Mouse (Mus musculus): ENCODE data around the gene Kdelr2. TPM values are rescaled to one million over a fixed set of nuclear protein-coding genes. Genes with fewer than 3 reads are reported as not detected.
A peak's percentile ranks its signal among the peaks of the same experiment; 100 is the strongest.

Gene Kdelr2
- polyA plus RNA-seq, 1 experiment from 2014 or later = 345 TPM

DNA sequence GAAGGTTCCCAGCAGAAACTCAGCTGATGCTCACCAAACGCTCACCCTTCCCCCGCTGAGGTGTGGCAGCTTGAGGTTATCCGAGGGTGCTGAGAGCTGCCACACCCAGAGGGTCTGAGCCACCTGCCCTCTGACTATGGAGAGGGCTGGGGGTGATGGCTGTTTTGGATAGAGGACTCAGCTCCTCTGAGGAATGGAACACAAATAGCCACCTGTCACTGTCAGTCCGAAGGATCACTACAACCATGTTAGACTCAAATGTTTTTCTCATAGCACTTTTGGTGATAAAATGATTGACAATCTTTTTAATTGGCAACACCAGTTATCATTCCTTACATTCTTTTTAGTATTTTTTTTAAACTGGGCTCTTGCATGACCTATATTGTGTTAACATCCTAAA is 17.8 kb downstream of the Kdelr2 start:
- no peak overlapping the region for H3K4me3 ChIP-seq (ENCODE audit: low read length)
- no peaks in the 10 kb centered on the region for H3K4me1 ChIP-seq (ENCODE audit: control insufficient read depth, insufficient read depth, low read length)
- no peak for ATAC-seq
- H3K4me2 ChIP-seq (ENCODE audit: low read depth, low read length) = no peak overlapping the region
- H3K27me3 ChIP-seq (replicated peaks; ENCODE audit: control insufficient read depth, insufficient read depth, low read length) = no peaks in the 10 kb centered on the region
- no peaks in the 10 kb centered on the region for H3K9me3 ChIP-seq (ENCODE audit: control insufficient read depth, low read length)
- H3K27ac ChIP-seq (ENCODE audit: low read length) = no peak overlapping the region
- no peak overlapping the region for H3K9ac ChIP-seq (ENCODE audit: low read depth, low read length)
- WGBS = 77% methylated on average over 4 of the region's 4 CpGs
- H3K36me3 ChIP-seq (ENCODE audit: control insufficient read depth, insufficient read depth, low read length) = peaks cover 29% of the 10 kb centered on the region

DNA sequence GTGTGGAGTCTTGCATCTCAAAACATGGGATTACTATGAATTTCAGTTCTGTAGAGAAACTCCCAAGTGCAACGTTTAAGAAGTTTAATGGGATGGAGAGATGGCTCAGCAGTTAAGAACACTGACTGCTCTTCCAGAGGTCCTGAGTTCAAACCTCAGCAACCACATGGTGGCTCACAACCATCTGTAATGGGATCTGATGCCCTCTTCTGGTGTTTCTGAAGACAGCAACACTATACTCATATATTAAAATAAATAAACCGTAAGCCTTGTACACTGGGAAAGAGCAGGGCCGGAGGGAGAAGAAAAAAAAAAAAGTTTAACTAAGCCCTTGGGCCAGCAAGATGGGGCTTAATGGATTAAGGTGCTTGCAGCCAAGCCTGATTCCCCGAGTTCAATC is 19.4 kb downstream of the Kdelr2 start:
- no peak overlapping the region for H3K4me2 ChIP-seq (ENCODE audit: low read depth, low read length)
- H3K9me3 ChIP-seq (ENCODE audit: control insufficient read depth, low read length) = no peaks in the 10 kb centered on the region
- H3K4me3 ChIP-seq (ENCODE audit: low read length) = no peak overlapping the region
- H3K4me1 ChIP-seq (ENCODE audit: control insufficient read depth, insufficient read depth, low read length) = no peaks in the 10 kb centered on the region
- H3K9ac ChIP-seq (ENCODE audit: low read depth, low read length) = no peak overlapping the region
- 74% methylated on average over 4 of the region's 4 CpGs for WGBS
- H3K27me3 ChIP-seq (replicated peaks; ENCODE audit: control insufficient read depth, insufficient read depth, low read length) = no peaks in the 10 kb centered on the region
- H3K27ac ChIP-seq (ENCODE audit: low read length) = no peak overlapping the region
- ATAC-seq = no peak
- peaks cover 25% of the 10 kb centered on the region for H3K36me3 ChIP-seq (ENCODE audit: control insufficient read depth, insufficient read depth, low read length)

DNA sequence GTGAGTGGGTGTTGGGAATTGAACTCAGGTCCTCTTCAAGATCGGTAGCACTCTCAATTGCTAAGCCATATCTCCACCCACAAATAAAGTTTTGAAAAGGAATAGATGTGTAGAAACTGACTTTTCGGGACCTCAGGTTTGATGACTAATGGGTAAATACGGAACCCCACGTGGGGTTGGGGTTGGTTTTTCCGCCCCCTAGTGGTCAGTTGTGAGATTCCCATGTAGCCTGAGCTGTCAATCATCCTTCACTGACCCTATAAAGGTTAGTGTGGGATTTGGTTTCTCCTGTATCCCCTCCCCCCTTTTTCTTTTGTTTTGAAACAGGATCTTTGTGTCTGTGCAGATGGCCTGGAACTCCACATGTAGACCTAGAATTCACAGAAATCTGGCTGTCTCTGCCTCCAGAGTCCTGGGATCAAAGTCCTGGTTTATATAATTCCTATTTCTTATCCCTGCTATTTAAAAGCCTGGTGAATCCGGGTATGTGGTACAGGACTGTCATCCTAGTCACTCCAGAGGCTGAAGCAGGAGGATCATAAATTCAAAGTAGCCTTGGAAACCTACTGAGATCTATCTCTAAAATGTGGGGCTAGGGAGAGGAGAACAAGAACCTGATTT is 20.4 kb downstream of the Kdelr2 start:
- Histone ChIP-seq H3K4me3 (ENCODE audit: low read length) (no peak overlapping the region), H3K9ac (ENCODE audit: low read depth, low read length) (no peak overlapping the region), H3K4me2 (ENCODE audit: low read depth, low read length) (no peak overlapping the region), H3K27me3 (replicated peaks; ENCODE audit: control insufficient read depth, insufficient read depth, low read length) (no peaks in the 10 kb centered on the region), H3K9me3 (ENCODE audit: control insufficient read depth, low read length) (no peaks in the 10 kb centered on the region), H3K27ac (ENCODE audit: low read length) (no peak overlapping the region), H3K4me1 (ENCODE audit: control insufficient read depth, insufficient read depth, low read length) (no peaks in the 10 kb centered on the region), H3K36me3 (ENCODE audit: control insufficient read depth, insufficient read depth, low read length) (peaks cover 19% of the 10 kb centered on the region)
- peak; percentile 65; the same call in 1 of the 2 replicates for ATAC-seq
- 19% methylated on average over 6 of the region's 6 CpGs for WGBS

DNA sequence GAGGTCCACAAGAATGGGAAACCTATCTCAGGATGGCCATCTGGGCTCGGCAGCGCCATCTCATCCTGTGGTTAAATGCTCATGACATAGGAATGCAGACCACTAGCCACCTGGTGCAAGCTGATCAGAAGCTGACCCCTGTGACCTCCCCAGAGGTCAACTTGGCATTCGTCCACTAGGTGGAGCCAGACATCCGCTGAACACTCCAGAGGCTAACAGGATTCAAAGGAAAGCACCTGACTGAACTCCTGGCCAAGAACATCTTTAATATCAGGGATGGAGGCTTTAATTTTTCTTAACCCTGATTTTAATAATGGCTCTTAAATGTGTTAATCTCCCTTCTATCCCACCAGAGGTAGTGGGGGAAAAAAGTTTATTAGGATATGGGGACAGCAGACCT is 30.8 kb downstream of the Kdelr2 start:
- Histone ChIP-seq H3K27ac (ENCODE audit: low read length) (no peak overlapping the region), H3K4me2 (ENCODE audit: low read depth, low read length) (no peak overlapping the region), H3K9me3 (ENCODE audit: control insufficient read depth, low read length) (no peaks in the 10 kb centered on the region), H3K9ac (ENCODE audit: low read depth, low read length) (no peak overlapping the region), H3K27me3 (replicated peaks; ENCODE audit: control insufficient read depth, insufficient read depth, low read length) (no peaks in the 10 kb centered on the region), H3K4me3 (ENCODE audit: low read length) (no peak overlapping the region), H3K36me3 (ENCODE audit: control insufficient read depth, insufficient read depth, low read length) (no peaks in the 10 kb centered on the region), H3K4me1 (ENCODE audit: control insufficient read depth, insufficient read depth, low read length) (no peaks in the 10 kb centered on the region)
- ATAC-seq = no peak
- 6% methylated on average over 4 of the region's 4 CpGs for WGBS

DNA sequence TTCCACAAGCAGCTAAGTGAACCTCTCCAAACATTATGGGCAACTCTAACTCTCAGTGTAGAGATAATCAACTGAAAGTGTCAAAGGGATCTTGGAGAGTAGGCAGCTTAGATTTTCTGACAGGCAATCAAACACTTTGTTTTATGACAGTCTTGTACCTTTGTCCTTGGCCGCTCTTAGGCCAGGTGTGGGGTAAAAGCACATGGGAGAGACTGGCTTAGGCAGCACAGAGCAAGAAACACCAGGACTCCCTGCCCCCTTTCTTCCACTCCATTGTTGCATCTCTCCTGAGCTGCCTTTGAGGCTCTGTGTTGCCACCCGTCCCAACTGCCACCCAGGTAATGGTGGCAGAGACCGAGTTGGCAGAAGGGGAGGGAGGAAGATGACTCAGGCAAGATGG is 37.7 kb downstream of the Kdelr2 start:
- peak; percentile 84 for ATAC-seq
- H3K4me3 ChIP-seq (ENCODE audit: low read length) = no peak overlapping the region
- no peak overlapping the region for H3K9ac ChIP-seq (ENCODE audit: low read depth, low read length)
- H3K4me2 ChIP-seq (ENCODE audit: low read depth, low read length) = no peak overlapping the region
- 66% methylated on average over 3 of the region's 3 CpGs for WGBS
- H3K36me3 ChIP-seq (ENCODE audit: control insufficient read depth, insufficient read depth, low read length) = no peaks in the 10 kb centered on the region
- peak overlapping the region; percentile 2; the same call in 1 of the 2 replicates for H3K27ac ChIP-seq (ENCODE audit: low read length)
- H3K27me3 ChIP-seq (replicated peaks; ENCODE audit: control insufficient read depth, insufficient read depth, low read length) = no peaks in the 10 kb centered on the region
- H3K9me3 ChIP-seq (ENCODE audit: control insufficient read depth, low read length) = no peaks in the 10 kb centered on the region
- H3K4me1 ChIP-seq (ENCODE audit: control insufficient read depth, insufficient read depth, low read length) = peaks cover 4% of the 10 kb centered on the region; the same call in 1 of the 2 replicates

DNA sequence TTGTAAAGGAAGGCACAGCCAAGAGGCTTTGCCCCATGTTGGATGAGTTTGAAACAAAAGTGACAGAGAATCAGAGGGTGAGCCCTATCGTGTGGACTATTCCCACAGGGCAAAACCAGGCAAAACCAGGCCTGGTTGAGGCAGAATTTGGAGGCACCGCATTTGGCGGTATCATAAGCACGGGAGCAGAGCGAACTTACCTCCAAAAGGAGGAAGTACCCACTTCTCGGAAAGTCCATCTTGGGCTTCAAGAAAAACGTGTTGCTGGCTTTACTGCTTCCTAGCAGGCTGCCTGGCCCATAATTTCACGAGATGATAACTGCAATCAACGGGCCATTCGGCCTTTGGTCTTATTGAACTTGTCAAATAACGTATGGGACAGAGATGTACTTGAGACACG is 38.1 kb downstream of the Kdelr2 start:
- Histone ChIP-seq H3K4me1 (ENCODE audit: control insufficient read depth, insufficient read depth, low read length) (peaks cover 4% of the 10 kb centered on the region; the same call in 1 of the 2 replicates), H3K27me3 (replicated peaks; ENCODE audit: control insufficient read depth, insufficient read depth, low read length) (no peaks in the 10 kb centered on the region), H3K9ac (ENCODE audit: low read depth, low read length) (no peak overlapping the region), H3K4me2 (ENCODE audit: low read depth, low read length) (no peak overlapping the region), H3K9me3 (ENCODE audit: control insufficient read depth, low read length) (no peaks in the 10 kb centered on the region), H3K27ac (ENCODE audit: low read length) (peak overlapping the region; percentile 2; the same call in 1 of the 2 replicates), H3K36me3 (ENCODE audit: control insufficient read depth, insufficient read depth, low read length) (no peaks in the 10 kb centered on the region), H3K4me3 (ENCODE audit: low read length) (no peak overlapping the region)
- 68% methylated on average over 12 of the region's 12 CpGs for WGBS
- peak; percentile 44 for ATAC-seq

DNA sequence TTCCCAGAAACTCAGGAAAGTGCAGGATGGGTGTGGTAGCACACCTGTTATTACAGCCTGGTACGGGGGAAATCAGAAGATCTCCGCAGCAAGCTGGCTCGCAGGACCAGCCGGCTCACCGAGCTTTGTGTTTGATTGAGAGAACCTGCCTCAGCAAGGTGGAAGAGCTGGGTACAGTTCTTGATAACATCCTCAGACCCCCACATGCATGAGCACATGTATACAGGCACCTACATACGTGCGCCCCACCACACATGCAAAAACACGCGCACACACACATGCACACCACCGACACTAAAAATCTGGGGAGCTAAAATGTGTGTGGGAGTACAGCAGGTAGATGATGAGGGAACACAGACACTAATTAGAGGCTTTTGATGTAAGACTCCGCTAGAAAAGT is 60.0 kb downstream of the Kdelr2 start:
- Histone ChIP-seq H3K4me2 (ENCODE audit: low read depth, low read length) (peak overlapping the region; percentile 79), H3K9ac (ENCODE audit: low read depth, low read length) (peak overlapping the region; percentile 86)
- peak; percentile 23; the same call in 1 of the 2 replicates for ATAC-seq

DNA sequence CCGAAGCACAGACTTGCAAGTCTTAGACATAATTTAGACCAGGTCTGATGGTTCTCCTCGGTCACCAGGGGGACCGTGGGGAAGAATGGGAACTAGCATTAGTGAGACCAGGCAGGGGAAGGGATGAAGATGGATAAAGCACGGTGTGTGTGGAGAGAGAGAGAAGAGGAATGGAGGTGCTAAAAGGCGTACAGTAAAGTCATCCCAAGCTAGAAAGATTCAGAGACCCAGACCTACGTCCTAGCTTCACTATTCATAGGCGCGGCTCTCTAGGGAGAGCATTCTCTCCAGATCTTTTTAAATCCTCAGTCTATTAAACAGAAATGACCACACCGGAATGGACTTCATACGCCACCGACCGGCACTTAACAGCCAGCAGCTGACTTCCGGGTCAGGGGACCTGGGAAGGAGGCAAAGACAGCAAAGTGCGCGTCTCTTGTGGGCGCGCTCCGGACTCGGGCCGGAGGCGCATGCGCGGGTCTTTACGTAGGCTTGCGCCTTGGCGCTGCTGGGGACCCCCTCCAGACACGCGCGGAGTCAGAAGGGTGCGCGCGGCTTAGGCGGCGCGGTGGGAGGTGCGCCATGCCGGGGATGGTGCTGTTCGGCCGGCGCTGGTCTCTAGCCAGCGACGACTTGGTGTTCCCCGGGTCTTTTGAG is 60.6 kb downstream of the Kdelr2 start, which contains the start of gene Daglb:
TSS of gene Daglb (plus strand) at position 485 of the 657 bp plus-strand sequence.
- H3K9me3 ChIP-seq (ENCODE audit: control insufficient read depth, low read length) = no peaks in the 10 kb centered on the region
- H3K27ac ChIP-seq (ENCODE audit: low read length) = peak within 1 kb of the TSS; percentile 17
- peak within 1 kb of the TSS; percentile 82 for H3K4me3 ChIP-seq (ENCODE audit: low read length)
- peak within 1 kb of the TSS; percentile 86 for H3K9ac ChIP-seq (ENCODE audit: low read depth, low read length)
- no peaks in the 10 kb centered on the region for H3K36me3 ChIP-seq (ENCODE audit: control insufficient read depth, insufficient read depth, low read length)
- peak; percentile 95 for ATAC-seq
- H3K4me2 ChIP-seq (ENCODE audit: low read depth, low read length) = peak within 1 kb of the TSS; percentile 79
- H3K27me3 ChIP-seq (replicated peaks; ENCODE audit: control insufficient read depth, insufficient read depth, low read length) = no peaks in the 10 kb centered on the region
- 2% methylated on average over 43 of the region's 43 CpGs for WGBS
- 0 out of 2 replicates have a peak, but pooled peaks cover 13% of the 10 kb centered on the region for H3K4me1 ChIP-seq (ENCODE audit: control insufficient read depth, insufficient read depth, low read length)

More for the DNA sequence above, 60.0 kb downstream of the Kdelr2 start:
- Histone ChIP-seq H3K4me1 (ENCODE audit: control insufficient read depth, insufficient read depth, low read length) (0 out of 2 replicates have a peak, but pooled peaks cover 13% of the 10 kb centered on the region), H3K4me3 (ENCODE audit: low read length) (peak overlapping the region; percentile 82), H3K9me3 (ENCODE audit: control insufficient read depth, low read length) (no peaks in the 10 kb centered on the region), H3K36me3 (ENCODE audit: control insufficient read depth, insufficient read depth, low read length) (no peaks in the 10 kb centered on the region), H3K27ac (ENCODE audit: low read length) (peak overlapping the region; percentile 17), H3K27me3 (replicated peaks; ENCODE audit: control insufficient read depth, insufficient read depth, low read length) (no peaks in the 10 kb centered on the region)
- WGBS = 70% methylated on average over 11 of the region's 11 CpGs

DNA sequence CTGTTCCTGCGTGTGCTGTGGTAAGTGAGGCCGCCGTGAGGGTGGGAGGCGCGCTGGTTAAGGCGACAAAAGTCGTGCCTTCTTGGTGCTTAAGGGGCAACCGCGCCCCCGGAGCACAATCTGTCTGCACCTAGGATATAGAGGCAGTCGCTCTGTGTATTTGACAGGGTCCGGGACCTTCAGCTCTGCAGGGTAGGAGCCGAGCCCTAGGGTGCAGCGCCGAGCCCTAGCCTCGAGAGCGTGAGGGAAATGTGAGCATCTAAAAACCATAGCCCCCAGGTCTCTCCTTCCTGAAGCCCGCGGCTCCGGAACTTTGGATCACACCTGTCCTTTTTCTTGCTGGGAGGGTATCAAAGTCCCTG is 61.1 kb downstream of the Kdelr2 start:
- H3K27ac ChIP-seq (ENCODE audit: low read length) = peak overlapping the region; percentile 17
- WGBS = 0% methylated on average over 20 of the region's 20 CpGs
- H3K27me3 ChIP-seq (replicated peaks; ENCODE audit: control insufficient read depth, insufficient read depth, low read length) = no peaks in the 10 kb centered on the region
- H3K4me1 ChIP-seq (ENCODE audit: control insufficient read depth, insufficient read depth, low read length) = 0 out of 2 replicates have a peak, but pooled peaks cover 13% of the 10 kb centered on the region
- peak overlapping the region; percentile 82 for H3K4me3 ChIP-seq (ENCODE audit: low read length)
- H3K9ac ChIP-seq (ENCODE audit: low read depth, low read length) = peak overlapping the region; percentile 86
- peak; percentile 71 for ATAC-seq
- no peaks in the 10 kb centered on the region for H3K36me3 ChIP-seq (ENCODE audit: control insufficient read depth, insufficient read depth, low read length)
- H3K4me2 ChIP-seq (ENCODE audit: low read depth, low read length) = peak overlapping the region; percentile 79
- no peaks in the 10 kb centered on the region for H3K9me3 ChIP-seq (ENCODE audit: control insufficient read depth, low read length)
